Mouse (Mus musculus): ENCODE measurements around the gene Slc39a10. TPM values are rescaled to one million over a fixed set of nuclear protein-coding genes. Genes with fewer than 3 reads are reported as not detected.

Slc39a10 gene
- 1.8 and 2.4 TPM in 2 replicates for polyA plus RNA-seq (2012; rRNA removed)

DNA sequence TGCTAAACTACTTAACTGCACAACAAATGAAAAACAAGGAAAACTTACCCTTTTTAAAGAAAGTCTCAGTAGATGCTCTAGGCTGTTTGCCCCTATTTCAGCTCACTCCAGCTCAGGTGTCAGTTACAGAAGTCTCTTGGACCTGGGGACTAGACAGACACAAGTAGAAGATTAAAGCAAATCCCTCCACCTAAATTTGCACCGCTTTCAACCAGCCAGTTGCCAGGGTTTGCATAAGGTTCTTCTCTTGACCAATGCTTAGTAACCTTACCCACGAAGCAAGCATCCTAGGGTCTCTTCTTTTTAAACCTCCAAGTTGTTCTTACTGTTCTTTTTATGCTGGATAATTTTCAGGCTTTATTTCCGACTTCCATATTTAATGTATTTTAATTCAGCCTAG, at the start of gene Slc39a10:
Slc39a10 (minus strand) TSS at position 101 of the 400 bp plus-strand sequence.

All from liver, embryonic 18 days (tissue).